Mouse (Mus musculus) embryonic fibroblast, embryonic 13.5 days (primary cell): ENCODE measurements around the gene Lmod1.

ENCODE experiments used
- CTCF ChIP-seq: IDR thresholded peaks from 2 replicates; pipeline ENCODE4 v1.5.1; 2011; ENCODE audit warnings: mild to moderate bottlenecking, control low read depth, low read length, moderate library complexity, borderline replicate concordance; ENCODE audit not compliant: insufficient read depth
- POLR2A ChIP-seq: IDR thresholded peaks from 2 replicates; pipeline ENCODE4 v1.6.1; 2011; ENCODE audit warnings: low read depth, mild to moderate bottlenecking, control low read depth, low read length, moderate library complexity

GRCm38 (mm10) chr1:135281841-135282240, 42.8 kb upstream of the Lmod1 start:
- no peak for TF ChIP-seq CTCF
- no peak for TF ChIP-seq POLR2A
